Mouse (Mus musculus) heart, adult 18-20 months (tissue): ENCODE data around the gene Leap2. TPM values are rescaled to one million over a fixed set of nuclear protein-coding genes. Genes with fewer than 3 reads are reported as not detected.
"Not testable (repeated sequence)": the region's sequence is repeated elsewhere in the genome, so short reads cannot be mapped to it uniquely, and the experiment has no call there.

ENCODE experiments used
- DNase-seq, 2 experiments: peaks; one replicate each; pipeline ENCODE4 v3.0.0; 2021 to 2022; ENCODE audit warnings: mixed read lengths in 1 of 2
- total RNA-seq, 2 experiments: library from RNA; stranded (reverse); gene quantifications; 2 replicates each; pipeline ENCODE4 v1.2.3; 2021

Gene Leap2
- total RNA-seq, 2 experiments from 2014 or later: not detected

DNA sequence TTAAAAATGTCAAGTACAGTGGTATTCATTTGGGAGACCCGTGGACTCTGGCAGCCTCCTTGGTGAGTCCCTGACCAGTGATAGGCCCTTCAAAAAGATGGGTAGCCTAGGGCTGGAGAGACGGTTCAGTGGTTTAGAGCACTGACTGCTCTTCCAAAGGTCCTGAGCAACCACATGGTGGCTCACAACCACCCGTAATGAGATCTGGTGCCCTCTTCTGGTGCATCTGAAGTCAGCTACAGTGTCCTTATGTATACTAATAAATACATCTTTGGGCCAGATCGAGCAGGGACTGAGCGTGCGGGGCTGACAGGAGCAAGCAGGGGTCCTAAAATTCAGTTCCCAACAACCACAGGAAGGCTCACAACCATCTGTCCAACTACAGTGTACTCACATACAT, 20.9 kb upstream of the Leap2 start:
- DNase-seq: peak in 1 of 2 experiments; percentile 51

DNA sequence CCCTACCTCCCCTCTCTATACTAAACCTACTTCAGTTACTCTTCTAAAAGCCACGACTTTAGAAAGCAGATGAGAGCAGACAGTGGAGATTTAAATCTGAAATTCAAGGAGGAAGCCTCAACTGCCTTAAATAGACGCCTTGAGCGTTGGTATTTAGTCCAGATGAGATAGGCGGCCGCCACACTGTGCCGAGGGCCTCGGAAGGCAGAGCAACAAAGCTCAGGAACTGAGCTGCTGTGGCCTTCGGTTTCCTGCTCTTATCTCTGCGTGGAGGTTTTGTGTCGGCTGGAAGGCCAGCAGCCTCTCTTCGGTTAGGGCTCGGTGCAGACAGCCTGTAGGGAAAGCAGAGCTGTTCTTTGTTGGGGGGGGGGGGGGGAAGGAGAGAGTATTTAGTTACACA, 19.0 kb upstream of the Leap2 start:
- DNase-seq: no peak

DNA sequence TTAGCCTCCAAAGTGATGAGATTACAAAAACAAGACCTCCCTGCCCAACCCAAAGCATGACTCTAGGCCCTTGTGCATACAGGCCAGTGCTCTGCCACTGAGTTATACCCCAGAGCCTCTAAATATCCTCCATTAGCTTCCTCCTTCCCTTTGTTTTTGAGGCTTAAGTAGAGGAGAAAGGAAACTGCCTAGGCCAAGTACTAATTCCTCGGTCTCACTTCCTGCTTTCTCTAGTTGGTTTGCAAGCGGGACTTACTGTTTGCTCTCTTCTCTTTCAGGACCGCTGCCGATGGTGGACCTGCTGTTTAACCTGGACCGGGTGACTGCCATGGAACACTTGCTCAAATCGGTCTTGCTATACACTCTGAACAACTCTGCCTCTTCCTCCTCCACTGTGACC, 13.4 kb upstream of the Leap2 start:
- no peak for DNase-seq

DNA sequence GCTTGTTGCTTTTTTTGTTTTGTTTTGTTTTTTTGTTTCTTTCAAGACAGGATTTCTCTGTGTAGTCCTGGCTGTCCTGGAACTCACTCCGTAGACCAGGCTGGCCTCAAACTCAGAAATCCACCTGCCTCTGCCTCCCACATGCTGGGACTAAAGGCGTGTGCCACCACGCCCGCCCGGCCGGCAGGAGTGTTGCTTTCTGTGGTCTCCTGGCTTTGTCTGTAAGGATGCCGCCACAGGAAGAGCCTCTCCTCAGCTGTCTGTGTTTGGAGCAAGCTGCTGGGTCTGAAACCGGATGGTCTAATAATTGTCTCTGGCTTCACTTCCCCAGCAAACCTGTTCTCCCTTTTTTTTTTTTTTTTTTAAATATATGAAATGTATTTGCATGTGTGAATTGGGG, 12.5 kb upstream of the Leap2 start:
- DNase-seq: no peak

DNA sequence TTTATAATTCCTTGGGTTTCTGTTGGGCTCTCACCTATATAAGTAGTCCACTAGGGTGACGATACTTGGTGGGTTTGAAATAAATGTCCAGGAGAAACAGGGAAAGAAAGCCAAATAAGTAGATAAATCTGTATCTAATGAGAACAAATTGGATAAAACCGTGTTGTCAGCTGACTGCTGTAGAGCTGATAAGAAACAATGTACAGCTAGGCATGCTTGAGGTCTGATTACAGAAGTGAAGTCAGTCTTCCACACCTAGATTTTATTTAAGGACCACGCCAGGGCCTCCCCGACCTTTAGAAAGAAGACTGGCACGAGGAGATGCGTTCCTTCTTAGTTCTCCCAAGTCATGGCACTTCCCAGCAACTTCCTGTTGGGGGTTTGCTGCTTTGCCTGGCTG, 10.1 kb upstream of the Leap2 start:
- no peak for DNase-seq

DNA sequence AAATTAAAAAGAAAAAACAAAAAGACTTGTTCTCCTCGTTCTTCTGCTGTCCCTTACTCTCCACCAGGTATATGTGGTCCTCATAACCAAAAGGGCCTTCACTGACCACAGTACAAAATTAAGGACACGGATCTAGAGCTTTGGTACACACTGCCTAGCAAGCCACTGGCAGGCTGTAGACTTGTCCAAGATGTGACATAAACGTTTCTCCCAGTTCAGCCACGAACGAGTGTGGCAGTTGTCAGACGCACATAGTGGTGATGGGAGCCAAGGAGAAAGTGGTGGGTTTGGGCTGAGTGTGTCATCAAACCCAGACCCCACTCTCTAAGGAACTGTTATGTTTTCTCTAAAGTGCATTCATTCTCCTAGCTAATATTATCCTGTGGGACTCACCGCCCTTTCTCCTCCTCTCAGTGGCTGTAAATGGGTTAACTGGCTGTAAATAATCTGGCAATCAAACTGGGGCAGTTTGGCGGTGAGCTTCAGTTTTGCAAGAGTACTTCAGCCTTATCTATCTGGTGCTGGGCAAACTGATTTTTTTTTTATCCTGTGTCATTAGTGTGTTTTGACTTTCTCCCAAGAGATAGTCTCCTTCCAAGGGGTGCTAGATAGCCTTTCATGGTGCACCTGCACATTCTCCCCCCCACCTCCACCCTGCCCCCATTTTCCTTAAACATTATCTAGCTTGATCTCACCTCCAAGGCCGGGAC, 8.5 kb upstream of the Leap2 start:
- peak in 1 of 2 experiments; percentile 36 for DNase-seq

DNA sequence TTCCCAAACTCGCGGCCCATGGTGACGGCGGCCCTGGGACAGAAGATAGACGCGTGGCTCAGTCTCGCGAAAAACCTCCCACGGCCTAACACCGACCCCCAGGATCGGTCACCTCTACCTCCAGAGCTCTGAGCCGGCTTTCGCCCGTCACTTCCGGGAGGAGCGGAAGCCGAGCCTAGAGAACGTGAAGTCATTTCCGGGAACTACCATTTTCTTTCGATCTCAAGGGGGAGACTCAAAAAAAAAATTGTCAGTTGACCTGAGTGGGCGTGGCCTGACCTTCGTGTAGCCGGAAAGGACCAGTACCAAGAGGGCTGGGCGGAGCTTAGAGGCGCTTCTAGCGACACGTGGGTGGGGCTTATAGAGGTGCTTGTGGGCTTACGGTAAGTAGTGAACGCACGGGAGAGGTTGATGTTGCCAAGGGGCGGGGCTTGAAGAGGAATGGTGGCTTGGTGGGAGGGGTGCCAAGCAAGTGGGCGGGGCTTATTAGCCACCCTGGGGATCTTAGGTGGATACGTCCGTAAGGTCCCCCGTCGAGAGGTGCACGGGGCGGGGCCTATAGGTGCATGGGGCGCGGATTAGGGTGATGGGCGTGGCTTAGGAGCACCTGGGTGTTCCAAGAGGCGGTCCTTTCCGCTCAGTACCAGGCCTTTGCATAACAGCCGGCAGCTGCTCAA, 7.8 kb upstream of the Leap2 start, which contains the start of the genes Uqcrq and Gdf9:
TSS of gene Uqcrq (minus strand) at position 162 of the 677 bp plus-strand sequence.
TSS of gene Gdf9 (plus strand) at position 354 of the 677 bp plus-strand sequence.
- peak; percentile 98 to 99 for DNase-seq

DNA sequence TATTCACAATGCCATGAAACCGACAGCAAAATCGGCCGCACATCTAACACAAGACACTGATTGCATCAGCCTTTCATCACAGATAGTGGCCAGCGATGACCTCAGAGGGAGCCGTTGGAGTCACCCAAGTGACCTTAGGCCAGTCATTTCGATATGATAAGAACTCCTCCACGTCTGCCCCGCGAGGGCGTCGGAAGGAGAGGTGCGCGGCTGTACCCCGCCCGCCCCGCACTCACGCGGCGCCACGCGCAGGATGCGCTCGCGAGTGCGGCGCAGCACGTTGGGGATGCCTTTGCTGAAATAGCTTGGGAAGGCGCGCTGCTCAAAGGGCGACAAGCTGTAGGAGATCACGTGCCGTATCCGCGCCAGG, 7.3 kb upstream of the Leap2 start:
- DNase-seq: no peak

DNA sequence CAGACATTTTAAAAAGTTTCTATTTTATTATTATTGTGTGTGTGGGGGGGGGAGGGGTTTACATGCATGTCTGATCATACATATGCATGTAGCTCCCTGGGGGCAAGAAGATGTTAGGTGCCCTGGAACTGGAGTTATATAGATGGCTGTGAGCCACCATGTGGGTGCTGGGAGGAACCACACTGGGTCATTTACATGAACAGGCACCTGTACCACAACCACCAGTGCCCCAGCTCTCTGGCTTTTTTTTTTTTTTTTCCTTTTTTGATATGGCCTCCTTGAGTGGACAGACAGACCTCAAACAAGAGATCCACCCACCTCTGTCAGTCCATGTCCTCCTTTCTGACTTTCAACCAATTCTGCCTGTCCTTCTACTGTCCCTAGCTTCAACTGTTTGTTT, 6.2 kb upstream of the Leap2 start:
- DNase-seq: no peak

DNA sequence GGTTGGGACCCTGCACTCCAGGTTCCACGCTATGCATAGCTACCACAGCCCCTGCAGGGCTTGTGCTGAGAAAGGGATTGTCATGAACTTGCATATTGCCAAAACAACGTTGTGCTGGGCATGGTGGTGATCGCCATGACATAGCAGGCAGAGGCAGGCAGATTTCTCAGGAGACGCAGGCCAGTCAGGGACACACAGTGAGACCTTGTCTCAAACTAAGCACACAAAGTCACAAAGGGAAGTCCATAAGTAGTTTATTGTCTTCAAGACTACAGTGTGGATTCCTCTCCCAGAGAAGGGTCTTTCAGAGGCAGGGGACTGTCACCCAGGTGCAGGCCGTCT, 5.7 kb upstream of the Leap2 start:
- no peak for DNase-seq

DNA sequence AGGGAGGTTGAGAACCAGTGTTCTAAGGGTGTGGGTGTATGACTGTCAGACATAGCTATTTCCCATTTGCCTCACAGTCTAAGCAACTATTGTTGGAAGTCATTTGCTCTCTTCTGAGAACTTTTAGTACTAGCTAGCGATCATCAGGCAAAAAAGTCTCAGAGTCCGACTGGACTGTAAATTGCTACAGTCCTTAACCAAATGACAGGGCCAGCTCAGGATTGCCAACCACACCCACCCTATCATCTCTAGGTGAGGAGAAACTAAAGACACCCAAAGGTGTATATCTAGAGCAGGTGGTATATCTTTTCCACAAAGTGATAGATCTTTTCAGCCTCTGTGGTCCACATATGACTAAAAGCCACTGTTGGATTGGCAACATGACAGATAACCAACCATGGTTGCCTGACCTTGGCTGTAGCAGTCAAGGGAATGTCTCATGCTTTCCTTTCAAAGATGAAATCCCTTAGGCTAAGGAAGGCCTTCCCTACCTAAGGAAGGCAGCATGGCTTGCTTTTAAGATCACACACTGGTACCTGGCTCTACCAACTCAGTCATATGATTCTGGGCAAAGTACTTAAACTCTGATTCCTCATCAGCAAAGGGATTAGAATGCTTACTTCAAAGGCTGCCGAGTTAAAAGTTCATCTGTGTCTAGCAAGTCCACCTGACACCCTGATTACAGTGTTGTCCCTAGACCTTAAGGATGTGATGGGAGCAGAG, 5.2 kb upstream of the Leap2 start:
- no peak for DNase-seq

DNA sequence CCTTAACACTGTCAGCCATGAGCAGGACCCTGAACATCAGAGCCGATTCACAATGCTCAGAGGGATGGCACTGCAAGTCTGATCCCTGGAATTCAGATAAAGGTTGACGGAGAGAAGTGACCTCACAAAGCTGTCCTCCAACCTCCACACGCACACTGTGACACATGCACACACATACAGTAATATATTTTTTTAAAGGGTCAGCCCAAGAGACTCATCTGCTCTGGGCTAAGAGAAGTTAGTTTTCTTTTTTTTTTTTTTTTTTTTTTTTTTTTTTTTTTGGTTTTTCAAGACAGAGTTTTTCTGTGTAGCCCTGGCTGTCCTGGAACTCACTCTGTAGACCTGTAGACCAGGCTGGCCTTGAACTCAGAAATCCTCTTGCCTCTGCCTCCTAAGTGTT, 3.9 kb upstream of the Leap2 start:
- not testable (repeated sequence) for DNase-seq

DNA sequence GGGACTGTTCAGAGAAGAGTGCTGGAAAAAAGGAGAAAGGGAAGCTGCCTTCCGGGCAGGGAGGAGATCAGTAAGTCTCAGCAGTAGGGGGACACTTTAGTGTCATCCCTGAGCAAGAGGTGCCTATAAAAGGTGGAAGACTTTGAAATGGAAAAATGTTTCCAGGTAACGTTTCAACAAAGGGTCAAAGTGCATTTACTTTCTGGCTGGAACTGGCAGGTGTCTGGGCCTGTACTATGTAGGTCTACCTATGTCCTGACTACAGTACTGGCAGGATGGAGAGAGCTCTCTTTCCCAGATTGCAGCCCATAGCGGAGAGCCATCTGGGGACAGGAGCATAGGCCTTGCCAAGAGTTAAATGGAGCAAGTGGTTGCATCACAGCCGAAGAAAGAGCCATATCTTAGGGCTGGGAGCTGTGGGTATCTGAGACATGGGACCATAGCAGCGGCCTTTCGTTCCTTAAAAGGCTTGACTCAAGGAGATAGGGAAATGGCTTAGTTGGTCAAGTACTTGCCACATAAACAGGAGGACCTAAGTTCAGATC, 2.8 kb upstream of the Leap2 start:
- DNase-seq: peak in 1 of 2 experiments; percentile 22

DNA sequence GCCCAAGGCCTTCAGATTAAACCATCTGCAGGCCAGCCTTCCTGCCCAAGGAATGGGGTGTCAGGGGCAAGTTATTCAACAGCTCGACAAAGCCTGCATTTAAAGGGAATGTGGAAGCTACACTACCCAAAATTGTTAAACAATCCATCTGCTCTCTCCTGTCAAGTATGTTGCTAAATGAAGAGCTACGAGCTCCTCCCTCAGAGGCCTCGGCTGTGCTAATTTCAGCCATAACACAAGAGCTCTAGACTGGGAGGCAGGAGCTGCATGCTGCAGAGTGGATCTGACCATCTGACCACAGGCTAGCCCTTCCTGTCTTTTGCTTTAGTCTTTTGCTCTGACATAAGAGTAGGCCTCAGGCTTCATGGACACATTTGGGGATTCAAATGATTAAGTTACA, 2.3 kb upstream of the Leap2 start:
- DNase-seq: no peak

DNA sequence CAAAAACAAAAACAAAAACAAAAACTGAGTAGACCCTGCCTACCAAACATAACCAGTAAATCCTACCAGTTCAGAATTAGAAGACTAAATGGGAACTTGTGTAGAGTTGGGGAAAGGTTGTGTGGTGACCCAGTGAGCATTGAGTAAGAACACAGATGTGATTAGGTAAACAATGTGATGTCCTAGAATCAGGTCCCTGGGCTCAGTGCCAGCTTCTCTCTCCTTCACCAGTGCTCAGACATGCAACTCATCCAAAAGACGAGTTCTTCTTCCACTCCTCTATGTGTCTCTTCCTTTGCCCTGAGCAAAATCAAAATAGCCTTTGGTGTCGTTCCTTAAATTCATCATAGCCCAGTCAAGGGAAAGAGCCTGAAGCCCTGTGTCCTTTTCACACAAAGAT, 1.9 kb upstream of the Leap2 start:
- DNase-seq: no peak

DNA sequence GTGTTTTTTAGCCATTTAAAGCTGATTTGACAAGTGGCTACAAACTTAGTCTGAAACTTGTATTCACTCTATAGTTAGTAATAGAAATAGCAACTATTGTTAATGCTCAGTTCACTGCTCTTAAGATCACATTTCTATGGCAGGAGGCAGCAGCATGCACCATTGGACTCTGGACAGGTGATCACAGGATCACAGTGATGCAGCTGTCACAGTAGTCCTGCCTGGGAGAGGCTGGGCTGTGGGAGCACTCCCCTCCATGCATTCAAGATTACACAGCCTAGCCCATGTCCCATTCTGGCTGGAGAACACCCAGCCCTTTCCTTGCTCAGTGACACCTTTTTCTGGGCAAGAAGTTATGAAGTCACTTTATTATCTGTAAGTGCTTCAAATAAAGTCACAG, 4.9 kb downstream of the Leap2 start:
- DNase-seq: no peak

DNA sequence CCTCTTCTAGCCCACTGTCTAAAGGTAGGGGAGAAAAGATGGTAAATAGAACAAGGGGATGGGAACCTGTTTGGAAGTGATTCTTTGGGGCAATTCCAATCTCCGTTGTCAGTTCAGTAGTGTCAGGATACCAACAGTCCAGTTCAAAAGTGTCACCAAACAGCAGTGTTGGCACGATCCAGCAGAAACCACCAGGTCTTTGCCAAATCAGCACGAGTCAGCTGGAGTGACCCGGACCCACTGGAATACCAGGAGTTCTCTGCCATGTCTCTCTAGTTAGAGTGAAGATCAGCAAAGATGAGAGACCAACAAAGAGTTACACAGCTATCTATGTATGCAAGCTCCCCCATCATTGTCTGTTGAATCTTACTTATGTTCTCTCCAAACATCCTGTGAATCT, 9.1 kb downstream of the Leap2 start:
- DNase-seq: no peak

DNA sequence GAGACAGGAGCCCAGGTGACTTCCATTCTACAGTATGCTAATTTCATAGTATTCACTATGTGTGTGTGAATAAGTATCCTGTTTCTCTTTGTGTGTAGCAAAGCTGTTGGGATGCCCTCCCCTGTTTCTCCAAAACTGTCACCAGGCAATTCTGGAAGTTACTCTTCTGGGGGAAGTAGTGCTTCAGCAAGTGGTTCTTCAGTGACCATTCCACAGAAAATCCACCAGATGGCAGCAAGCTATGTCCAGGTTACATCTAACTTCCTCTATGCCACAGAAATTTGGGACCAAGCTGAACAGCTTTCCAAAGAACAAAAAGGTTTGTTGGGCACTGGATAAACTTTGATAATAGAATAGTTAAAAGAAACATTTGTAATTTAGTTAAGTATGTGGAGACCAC, 11.2 kb downstream of the Leap2 start:
- peak in 1 of 2 experiments; percentile 18 for DNase-seq

DNA sequence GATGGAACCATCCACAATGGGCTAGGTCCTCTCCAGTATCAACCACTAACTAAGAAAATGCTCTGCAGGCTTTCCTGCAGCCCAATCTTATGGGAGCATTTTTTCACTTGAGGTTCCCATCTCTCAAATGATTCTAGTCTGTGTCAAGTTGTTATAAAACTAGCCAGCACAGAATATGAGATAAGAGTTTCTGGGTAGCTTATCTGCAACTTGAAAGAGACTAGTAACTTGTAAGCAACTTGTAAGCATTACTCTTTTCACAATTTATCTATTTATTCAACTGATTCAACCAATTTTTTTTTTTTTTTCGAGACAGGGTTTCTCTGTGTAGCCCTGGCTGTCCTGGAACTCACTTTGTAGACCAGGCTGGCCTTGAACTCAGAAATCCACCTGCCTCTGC, 19.3 kb downstream of the Leap2 start:
- no peak for DNase-seq

DNA sequence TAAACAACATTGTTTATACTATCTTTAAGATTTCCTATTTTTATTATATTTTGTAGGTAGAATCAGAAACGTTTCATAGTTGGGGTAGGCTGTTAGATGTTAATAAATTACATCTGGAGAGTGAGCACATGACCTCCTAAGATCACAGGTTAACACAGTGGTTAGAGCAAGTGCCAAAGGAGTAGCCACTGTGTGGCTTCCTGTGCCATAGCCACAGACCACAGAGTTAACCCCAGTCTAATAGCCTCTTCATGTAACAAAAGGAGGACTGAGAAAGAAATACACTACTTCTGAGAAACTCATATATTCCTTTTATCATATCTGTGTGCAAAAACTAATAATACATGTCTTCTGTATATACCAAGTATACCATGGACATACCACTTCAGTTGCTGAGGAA, 29.1 kb downstream of the Leap2 start:
- no peak for DNase-seq

DNA sequence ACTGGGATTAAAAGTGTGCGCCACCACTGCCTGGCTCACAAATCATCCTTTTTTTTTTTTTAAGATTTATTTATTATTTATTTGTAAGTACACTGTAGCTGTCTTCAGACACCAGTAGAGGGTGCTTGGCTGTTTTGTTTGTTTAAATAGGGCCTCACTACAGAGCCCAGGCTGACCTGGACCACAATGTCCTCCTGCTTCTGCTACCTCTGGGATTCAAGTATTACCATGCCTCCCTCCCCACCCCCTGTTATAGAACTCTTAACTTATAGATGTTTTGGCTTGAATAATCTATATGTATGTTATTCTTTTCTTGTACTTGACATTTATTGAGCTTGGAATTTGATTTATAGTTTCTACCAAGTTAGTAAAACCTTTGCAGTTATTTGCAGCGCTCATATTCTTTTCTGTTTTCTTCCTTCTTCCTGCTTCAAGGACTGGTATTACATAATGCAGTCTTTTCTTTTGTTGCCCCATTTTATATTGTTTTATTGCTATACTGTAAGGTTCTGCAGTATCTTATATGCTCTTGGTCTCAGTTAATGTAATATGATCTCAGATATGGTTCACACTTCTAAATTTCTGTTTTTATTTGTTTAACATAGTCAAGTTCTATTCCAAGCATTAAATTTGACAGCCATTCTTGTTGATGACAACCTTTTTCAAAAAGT, 39.1 kb downstream of the Leap2 start:
- DNase-seq: no peak

DNA sequence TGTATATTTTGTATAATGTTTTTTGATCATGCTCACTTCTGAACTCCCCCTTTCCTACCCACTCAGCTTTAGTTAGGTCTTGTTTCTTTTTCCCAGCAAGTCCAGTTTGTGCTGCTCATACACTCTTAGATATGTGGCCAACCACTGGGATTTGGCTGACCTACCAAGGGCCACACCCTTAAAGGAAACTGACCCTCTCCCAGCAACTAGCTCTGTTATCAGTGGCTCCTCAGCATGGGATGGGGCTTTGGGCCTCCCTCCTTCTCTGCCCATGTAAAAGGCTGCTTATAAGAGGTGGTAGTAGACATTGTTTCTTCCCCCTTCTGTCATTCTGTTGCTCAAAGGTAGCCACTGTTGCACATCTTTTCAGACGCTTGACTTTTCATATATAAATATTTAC, 44.1 kb downstream of the Leap2 start:
- peak in 1 of 2 experiments; percentile 34 for DNase-seq
